Mouse (Mus musculus) kidney, embryonic 14.5 days (tissue): ENCODE data around the gene Abhd10. TPM values are rescaled to one million over a fixed set of nuclear protein-coding genes. Genes with fewer than 3 reads are reported as not detected.

Experiments used
- ATAC-seq: fragments of 200-750 bp; cut with Nextera tagmentation; 2 replicates; pipeline ENCODE4 v1.8.0; 2017; ENCODE audit warnings: moderate number of reproducible peaks, mild to moderate bottlenecking, moderate TSS enrichment, moderate library complexity; ENCODE audit not compliant: low FRiP score, low TSS enrichment
- H3K27ac ChIP-seq: fragments of 300-500 bp; sonication (generic); 2 replicates; pipeline ENCODE4 v1.5.1; 2014; ENCODE audit warnings: low read depth, mild to moderate bottlenecking, low read length, moderate library complexity, mixed read lengths
- H3K27me3 ChIP-seq: fragments of 300-500 bp; sonication (generic); 2 replicates; pipeline ENCODE4 v1.6.1; 2014; ENCODE audit warnings: mild to moderate bottlenecking, low read length; ENCODE audit not compliant: control insufficient read depth, insufficient read depth
- H3K36me3 ChIP-seq: fragments of 300-500 bp; sonication (generic); 2 replicates; pipeline ENCODE4 v1.6.1; 2014; ENCODE audit warnings: low read length, mixed read lengths; ENCODE audit not compliant: control insufficient read depth, insufficient read depth
- H3K4me1 ChIP-seq: fragments of 300-500 bp; sonication (generic); 2 replicates; pipeline ENCODE4 v1.6.1; 2014; ENCODE audit warnings: low read length, mixed read lengths; ENCODE audit not compliant: control insufficient read depth, insufficient read depth
- H3K4me2 ChIP-seq: fragments of 300-500 bp; sonication (generic); replicated peaks from 2 replicates; pipeline ENCODE4 v1.6.1; 2014; ENCODE audit warnings: low read depth, mild to moderate bottlenecking, low read length
- H3K4me3 ChIP-seq: fragments of 300-500 bp; sonication (generic); 2 replicates; pipeline ENCODE4 v1.5.1; 2014; ENCODE audit warnings: mild to moderate bottlenecking, low read length
- H3K9ac ChIP-seq: fragments of 300-500 bp; sonication (generic); 2 replicates; pipeline ENCODE4 v1.6.1; 2014; ENCODE audit warnings: low read depth, mild to moderate bottlenecking, low read length, moderate library complexity
- H3K9me3 ChIP-seq: fragments of 300-500 bp; sonication (generic); 2 replicates; pipeline ENCODE4 v1.6.1; 2016; ENCODE audit warnings: low read length; ENCODE audit not compliant: control insufficient read depth
- WGBS: fragments of 180-500 bp; shearing (Covaris S2); extraction: QIAGEN DNeasy Blood & Tissue Kit; methylation state at CpG from one replicate; pipeline ENCODE4 v1.1.7; 2014; 5-methylcytosine and 5-hydroxymethylcytosine counted together
- polyA plus RNA-seq: library from polyadenylated mRNA; unstranded; fragments of >200 nt; fragmentation: Nextera tagmentation; extraction: Ambion mirVana; gene quantifications from 2 replicates; pipeline ENCODE4 v1.2.1, GENCODE M21; 2014

The Abhd10 gene
- polyA plus RNA-seq, 1 experiment from 2014 or later = 38.8 TPM

GRCm38 (mm10) chr16:45693558-45693957 is 49.2 kb downstream of the Abhd10 start, which contains the start of gene Tmprss7:
Tmprss7 (minus strand) TSS chr16:45693658.
- no peak for ATAC-seq
- H3K36me3 ChIP-seq = no peaks in the 10 kb centered on the region
- no peak within 1 kb of the TSS for H3K27ac ChIP-seq
- no peaks in the 10 kb centered on the region for H3K27me3 ChIP-seq
- no peak within 1 kb of the TSS for H3K4me3 ChIP-seq
- no peak within 1 kb of the TSS for H3K9ac ChIP-seq
- no peak within 1 kb of the TSS for H3K4me2 ChIP-seq
- 0 out of 2 replicates have a peak, but pooled peaks cover 2% of the 10 kb centered on the region for H3K4me1 ChIP-seq
- WGBS = 68% methylated on average over 10 of the region's 10 CpGs
- H3K9me3 ChIP-seq = no peaks in the 10 kb centered on the region

GRCm38 (mm10) chr16:45692851-45693250 is 49.9 kb downstream of the Abhd10 start:
- H3K27me3 ChIP-seq = no peaks in the 10 kb centered on the region
- 69% methylated on average over 3 of the region's 3 CpGs for WGBS
- H3K4me3 ChIP-seq = no peak overlapping the region
- ATAC-seq = no peak
- H3K36me3 ChIP-seq = no peaks in the 10 kb centered on the region
- no peak overlapping the region for H3K9ac ChIP-seq
- no peaks in the 10 kb centered on the region for H3K9me3 ChIP-seq
- H3K4me1 ChIP-seq = 0 out of 2 replicates have a peak, but pooled peaks cover 2% of the 10 kb centered on the region
- no peak overlapping the region for H3K4me2 ChIP-seq
- H3K27ac ChIP-seq = no peak overlapping the region

GRCm38 (mm10) chr16:45690178-45690577 is 52.6 kb downstream of the Abhd10 start:
- Histone ChIP-seq H3K4me1 (0 out of 2 replicates have a peak, but pooled peaks cover 2% of the 10 kb centered on the region), H3K27ac (no peak overlapping the region), H3K9ac (no peak overlapping the region), H3K27me3 (no peaks in the 10 kb centered on the region), H3K4me2 (no peak overlapping the region), H3K36me3 (no peaks in the 10 kb centered on the region), H3K4me3 (no peak overlapping the region), H3K9me3 (no peaks in the 10 kb centered on the region)
- 25% methylated on average over 4 of the region's 4 CpGs for WGBS
- ATAC-seq = no peak

GRCm38 (mm10) chr16:45686833-45687232 is 55.9 kb downstream of the Abhd10 start:
- 74% methylated on average over 3 of the region's 3 CpGs for WGBS
- Histone ChIP-seq H3K36me3 (no peaks in the 10 kb centered on the region), H3K4me3 (no peak overlapping the region), H3K9ac (no peak overlapping the region), H3K27me3 (no peaks in the 10 kb centered on the region), H3K9me3 (no peaks in the 10 kb centered on the region), H3K27ac (no peak overlapping the region), H3K4me1 (0 out of 2 replicates have a peak, but pooled peaks cover 2% of the 10 kb centered on the region), H3K4me2 (no peak overlapping the region)
- no peak for ATAC-seq

- H3K4me1 ChIP-seq = 0 out of 2 replicates have a peak, but pooled peaks cover under 1% of the 10 kb centered on the region
- WGBS = 64% methylated on average over 3 of the region's 3 CpGs
- no peak for ATAC-seq
- no peaks in the 10 kb centered on the region for H3K9me3 ChIP-seq
- no peak overlapping the region for H3K4me2 ChIP-seq
- H3K36me3 ChIP-seq = no peaks in the 10 kb centered on the region
- H3K27me3 ChIP-seq = no peaks in the 10 kb centered on the region
- no peak overlapping the region for H3K27ac ChIP-seq
- no peak overlapping the region for H3K4me3 ChIP-seq
- no peak overlapping the region for H3K9ac ChIP-seq
These were observed 57.5 kb downstream of the Abhd10 start for GRCm38 (mm10) chr16:45685295-45685694.

GRCm38 (mm10) chr16:45684815-45685214 is 57.9 kb downstream of the Abhd10 start:
- Histone ChIP-seq H3K4me1 (no peaks in the 10 kb centered on the region), H3K27ac (no peak overlapping the region), H3K9me3 (no peaks in the 10 kb centered on the region), H3K27me3 (no peaks in the 10 kb centered on the region), H3K4me2 (no peak overlapping the region), H3K4me3 (no peak overlapping the region), H3K36me3 (no peaks in the 10 kb centered on the region), H3K9ac (no peak overlapping the region)
- no peak for ATAC-seq
- WGBS = 13% methylated on average over 8 of the region's 8 CpGs

Other genes starting within 250 kb of the Abhd10 start
- 0.85 and 0.86 TPM in 2 replicates for gene Gm609, start 250.0 kb downstream of the Abhd10 start, polyA plus RNA-seq
- 3.7 and 3.8 TPM in 2 replicates for gene Gm17783, start 210.9 kb downstream of the Abhd10 start, polyA plus RNA-seq
- not detected in 2 replicates for gene Slc9c1, start 207.6 kb downstream of the Abhd10 start, polyA plus RNA-seq
- gene Gcsam, start 132.6 kb downstream of the Abhd10 start, polyA plus RNA-seq = 0.07 and 0.19 TPM in 2 replicates
- 0.16 and 0.31 TPM in 2 replicates for gene BC016579, start 88.9 kb downstream of the Abhd10 start, polyA plus RNA-seq
- not detected in 2 replicates for gene Tmprss7, start 49.3 kb downstream of the Abhd10 start, polyA plus RNA-seq
- gene Tagln3, start 18.3 kb downstream of the Abhd10 start, polyA plus RNA-seq = 8.0 and 8.5 TPM in 2 replicates
- gene Phldb2, start 210.6 kb upstream of the Abhd10 start, polyA plus RNA-seq = 48.1 and 79.3 TPM in 2 replicates